Mouse (Mus musculus) G1E (cell line): ENCODE measurements around the gene Tagap.

Source experiments
- CTCF ChIP-seq: IDR thresholded peaks from 2 replicates; pipeline ENCODE4 v1.5.1; 2012; ENCODE audit warnings: low read depth, low read length, inconsistent platforms, mixed read lengths
- GATA1 ChIP-seq: IDR thresholded peaks from 2 replicates; pipeline ENCODE4 v1.6.1; 2012; ENCODE audit warnings: borderline replicate concordance, low read length, inconsistent platforms, mixed read lengths
- TAL1 ChIP-seq: conservative IDR thresholded peaks from 2 replicates; pipeline ENCODE4 v1.6.1; 2012; ENCODE audit warnings: low read depth, low read length, inconsistent platforms, mixed read lengths

- TF ChIP-seq CTCF (no peak), TAL1 (no peak), GATA1 (no peak)
These were observed 3.2 kb upstream of the Tagap start for GRCm38 (mm10) chr17:7922564-7922963.
